23 mouse cellular contexts compared by ENCODE assay signal in the genomic region with DNA sequence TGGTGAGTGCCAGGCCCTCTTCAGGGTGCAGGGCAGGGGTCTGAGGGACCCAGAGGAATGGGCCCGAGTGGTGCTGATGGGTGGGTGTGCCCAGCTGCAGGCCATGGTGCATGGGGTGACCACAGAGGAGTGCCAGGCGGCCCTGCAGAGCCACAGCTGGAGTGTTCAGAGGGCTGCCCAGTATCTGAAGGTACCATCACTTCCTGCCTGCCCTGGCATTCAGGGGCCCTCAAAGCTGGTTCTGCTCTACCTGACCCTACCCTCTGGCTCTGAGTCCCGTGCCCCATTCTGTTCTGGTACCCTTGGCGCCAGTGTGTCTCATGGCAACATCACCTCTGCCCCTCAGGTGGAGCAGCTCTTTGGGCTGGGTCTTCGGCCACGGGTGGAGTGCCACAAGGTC. TPM values are rescaled to one million over a fixed set of nuclear protein-coding genes. Genes with fewer than 3 reads are reported as not detected.
A peak's percentile ranks its signal among the peaks of the same experiment; 100 is the strongest.
DNase-seq lines count a peak whose midpoint lies in the region; ATAC-seq and TF ChIP-seq lines count a peak whose summit lies in the region.
"Had no signal": no experiment of that assay in that cellular context is flagged by ENCODE, and none has a peak within 500 bp of the region (broad histone marks: within the 10 kb centered on the region; RNA-seq: fewer than 3 reads in every experiment).

No protein-coding gene starts in this region.

- H3K9ac ChIP-seq in embryonic facial prominence, embryonic 13.5 days: no peak overlapping the region
- H3K9ac ChIP-seq: forebrain, embryonic 13.5 days; heart, embryonic 15.5 days had no signal

- H3K4me2 ChIP-seq in embryonic facial prominence, embryonic 13.5 days: no peak overlapping the region
- H3K4me2 ChIP-seq: forebrain, embryonic 13.5 days; heart, embryonic 15.5 days had no signal

- DNase-seq in embryonic facial prominence, embryonic 10.5 days (ENCODE audit: low spot score): no peak
- peak; percentile 91 for DNase-seq in heart, adult 11 months
- no peak for DNase-seq in heart, postnatal 10 days
- peak; percentile 6 for DNase-seq in thymus, postnatal 14 days
- no peak for DNase-seq in thymus, adult 2 months
- DNase-seq: adrenal gland, adult 2 months; adrenal gland, postnatal 25 days; B cell, adult 2 months; cerebellum, adult 2 months; cerebellum, postnatal 10 days; gastrocnemius, postnatal 14 days had no signal

- peaks cover 68% of the 10 kb centered on the region for H3K36me3 ChIP-seq in embryonic facial prominence, embryonic 13.5 days
- peaks cover 68% of the 10 kb centered on the region for H3K36me3 ChIP-seq in embryonic facial prominence, embryonic 10.5 days (replicated peaks)
- peaks cover 41% of the 10 kb centered on the region for H3K36me3 ChIP-seq in thymus, adult 2 months (ENCODE audit: control insufficient read depth, insufficient read depth, low read length)

- ATAC-seq in embryonic facial prominence, embryonic 13.5 days (ENCODE audit: insufficient number of reproducible peaks, insufficient read depth, low FRiP score, low TSS enrichment, low read depth): 0 out of 2 replicates have a peak, but pooled peaks have one; percentile 24
- ATAC-seq in frontal cortex, adult (ENCODE audit: low TSS enrichment): no peak
- ATAC-seq: CD4-positive, CD25-positive, alpha-beta regulatory T cell, adult 4 months; forebrain, embryonic 13.5 days; hindbrain, embryonic 16.5 days; inflammation-experienced regulatory T-cells, adult 6 months; intestine, postnatal 0 days had no signal

- TF ChIP-seq CTCF in thymus, adult 2 months (IDR thresholded peaks at IDR 0.05; ENCODE audit: borderline replicate concordance, control insufficient read depth, extremely low read depth, insufficient read depth, low read length, poor library complexity): no peak
- TF ChIP-seq CTCF in bone marrow, adult 2 months (IDR thresholded peaks at IDR 0.05; ENCODE audit: control insufficient read depth, insufficient read depth, low read length): no peak

- TF ChIP-seq POLR2A in thymus, adult 2 months (IDR thresholded peaks at IDR 0.05; ENCODE audit: control insufficient read depth, extremely low read depth, insufficient read depth, low read length, poor library complexity): no peak
- TF ChIP-seq POLR2A in bone marrow, adult 2 months (IDR thresholded peaks at IDR 0.05; ENCODE audit: borderline replicate concordance, control insufficient read depth, low read depth, low read length): no peak; the same call in 1 of the 2 replicates

- no peaks in the 10 kb centered on the region for H3K27me3 ChIP-seq in embryonic facial prominence, embryonic 13.5 days
- H3K27me3 ChIP-seq in embryonic facial prominence, embryonic 10.5 days (replicated peaks; ENCODE audit: low read depth, poor library complexity, severe bottlenecking): no peaks in the 10 kb centered on the region
- H3K27me3 ChIP-seq in thymus, adult 2 months (ENCODE audit: control insufficient read depth, insufficient read depth, low read length): no peaks in the 10 kb centered on the region
- H3K27me3 ChIP-seq: forebrain, embryonic 13.5 days; heart, embryonic 15.5 days had no signal

- no peak overlapping the region for H3K4me3 ChIP-seq in embryonic facial prominence, embryonic 13.5 days
- H3K4me3 ChIP-seq in embryonic facial prominence, embryonic 10.5 days: no peak overlapping the region
- no peak overlapping the region for H3K4me3 ChIP-seq in thymus, adult 2 months (ENCODE audit: control insufficient read depth, insufficient read depth, low read length)
- H3K4me3 ChIP-seq in bone marrow, adult 2 months (replicated peaks; ENCODE audit: control insufficient read depth, low read depth, low read length): no peak overlapping the region
- H3K4me3 ChIP-seq: forebrain, embryonic 13.5 days; heart, embryonic 10.5 days; heart, embryonic 15.5 days had no signal

- H3K4me1 ChIP-seq in embryonic facial prominence, embryonic 13.5 days: no peaks in the 10 kb centered on the region
- H3K4me1 ChIP-seq in embryonic facial prominence, embryonic 10.5 days: peaks cover 11% of the 10 kb centered on the region; the same call in 1 of the 2 replicates
- H3K4me1 ChIP-seq in thymus, adult 2 months (replicated peaks; ENCODE audit: control insufficient read depth, insufficient read depth, low read length): peaks cover 2% of the 10 kb centered on the region; the same call in 1 of the 2 replicates
- H3K4me1 ChIP-seq in bone marrow, adult 2 months (ENCODE audit: control insufficient read depth, insufficient read depth, low read length): no peaks in the 10 kb centered on the region
- H3K4me1 ChIP-seq: forebrain, embryonic 13.5 days had no signal

- no peak overlapping the region for H3K27ac ChIP-seq in embryonic facial prominence, embryonic 13.5 days
- no peak overlapping the region for H3K27ac ChIP-seq in embryonic facial prominence, embryonic 10.5 days (replicated peaks)
- H3K27ac ChIP-seq in thymus, adult 2 months (ENCODE audit: control insufficient read depth, insufficient read depth, low read length): no peak overlapping the region
- H3K27ac ChIP-seq in bone marrow, adult 2 months (ENCODE audit: control insufficient read depth, insufficient read depth, low read depth, low read length, poor library complexity): 0 out of 2 replicates have a peak overlapping the region, but pooled peaks have one; percentile 10
- H3K27ac ChIP-seq: forebrain, embryonic 13.5 days; heart, embryonic 15.5 days had no signal

- intact Hi-C loops in heart, postnatal 10 days (cut with DNase I): no loop called here

- H3K9me3 ChIP-seq in embryonic facial prominence, embryonic 13.5 days: no peaks in the 10 kb centered on the region
- H3K9me3 ChIP-seq in embryonic facial prominence, embryonic 10.5 days: no peaks in the 10 kb centered on the region
- H3K9me3 ChIP-seq: forebrain, embryonic 13.5 days; heart, embryonic 10.5 days; heart, embryonic 15.5 days had no signal

- 89% methylated on average over 6 of the region's 6 CpGs for WGBS in embryonic facial prominence, embryonic 13.5 days
- 90% methylated on average over 6 of the region's 6 CpGs for WGBS in embryonic facial prominence, embryonic 10.5 days
- WGBS in thymus, adult 2 months: 94% methylated on average over 6 of the region's 6 CpGs
- 83% methylated on average over 6 of the region's 6 CpGs for WGBS in bone marrow, adult 2 months

RNA-seq across cellular contexts. Expression of gene Tnk2, which starts 37.1 kb away (rescaled TPM):
- polyA plus RNA-seq in embryonic facial prominence, embryonic 13.5 days (2015; fragmentation: Nextera tagmentation; extraction: Ambion mirVana): 12.7 and 13.3 TPM in 2 replicates
- polyA plus RNA-seq in embryonic facial prominence, embryonic 10.5 days (2016; fragmentation: Nextera tagmentation; extraction: Ambion mirVana): 8.6 and 8.7 TPM in 2 replicates
- 10 to 100 TPM; 39.0 to 41.3 TPM for total RNA-seq in heart, postnatal 10 days (2021)
- 479 and 508 TPM in 2 replicates for polyA plus RNA-seq in thymus, adult 2 months (2012; rRNA removed)
- polyA plus RNA-seq in bone marrow, adult 2 months (2011; ENCODE audit: insufficient read depth, insufficient read length, low replicate concordance, missing spikeins): 70.2 and 105 TPM in 2 replicates

RNA-seq across cellular contexts. Expression of gene Muc4, which starts 54.9 kb away (rescaled TPM):
- 0.38 and 0.62 TPM in 2 replicates for polyA plus RNA-seq in embryonic facial prominence, embryonic 13.5 days (2015; fragmentation: Nextera tagmentation; extraction: Ambion mirVana)
- polyA plus RNA-seq in embryonic facial prominence, embryonic 10.5 days (2016; fragmentation: Nextera tagmentation; extraction: Ambion mirVana): 0.26 and 0.29 TPM in 2 replicates
- total RNA-seq in heart, postnatal 10 days (2021): under 1 TPM; 0.10 to 0.17 TPM
- polyA plus RNA-seq in thymus, adult 2 months (2012; rRNA removed): 0.52 and 0.58 TPM in 2 replicates
- not detected in 2 replicates for polyA plus RNA-seq in bone marrow, adult 2 months (2011; ENCODE audit: insufficient read depth, insufficient read length, low replicate concordance, missing spikeins)
- total RNA-seq: adrenal gland, adult 2 months; adrenal gland, postnatal 25 days; granulocyte monocyte progenitor cell, adult 5-6 weeks had no signal
- polyA plus RNA-seq: adrenal gland, adult 2 months; CD4-positive, CD25-positive, alpha-beta regulatory T cell, adult 4 months; embryonic facial prominence, embryonic 11.5 days; heart, embryonic 15.5 days; hindbrain, embryonic 16.5 days had no signal

Comparison
In these comparisons a context has a peak if more than half of its experiments do, and no peak if none do; other contexts are left out.
1. DNase-seq: peak in heart, adult 11 months (single experiment) and thymus, postnatal 14 days (single experiment); none in embryonic facial prominence, embryonic 10.5 days (single experiment), heart, postnatal 10 days (0 of 2) and thymus, adult 2 months (single experiment).